Comparison of ENCODE assay signal across 8 mouse cellular contexts in the genomic region with DNA sequence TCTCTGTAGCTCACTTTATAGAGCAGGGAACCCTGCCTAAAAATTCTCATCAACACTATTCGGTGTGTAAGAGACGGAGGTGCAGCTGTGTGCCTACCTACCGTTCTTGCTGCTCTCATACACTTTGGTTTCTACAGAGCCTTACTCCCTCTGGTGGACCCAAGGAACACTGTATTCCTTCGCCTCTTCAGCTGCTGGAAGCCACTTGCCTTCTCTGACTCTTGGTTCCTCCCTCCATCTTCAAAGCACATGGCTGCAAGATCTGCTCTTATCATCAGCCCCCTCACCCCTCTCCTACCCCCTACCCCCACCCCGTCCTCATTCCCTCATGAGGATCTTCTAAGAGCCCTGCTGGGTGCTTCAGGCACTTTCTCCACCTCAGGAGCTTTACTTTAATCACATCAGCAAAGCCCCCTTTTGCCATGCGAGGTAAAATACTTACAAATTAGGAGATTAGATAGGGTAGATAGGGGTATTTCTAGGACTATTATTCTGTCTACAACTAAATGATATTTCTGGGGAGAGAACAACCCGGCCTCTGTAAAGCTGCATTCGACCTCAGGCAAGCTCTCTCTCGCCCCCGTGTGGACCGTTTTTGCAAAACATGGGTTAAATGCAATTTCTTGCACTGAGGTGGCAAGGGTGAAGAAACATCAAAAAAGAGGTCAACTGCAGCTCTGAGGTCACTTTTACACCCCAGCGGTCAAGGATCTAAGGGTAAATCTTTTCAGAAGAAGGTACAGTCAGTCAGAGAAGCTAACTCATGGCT. TPM values are rescaled to one million over a fixed set of nuclear protein-coding genes. Genes with fewer than 3 reads are reported as not detected.
A peak's percentile ranks its signal among the peaks of the same experiment; 100 is the strongest.
DNase-seq lines count a peak whose midpoint lies in the region; ATAC-seq and TF ChIP-seq lines count a peak whose summit lies in the region.

No protein-coding gene starts in this region.

- TF ChIP-seq CTCF in Patski (IDR thresholded peaks at IDR 0.05), result peak; percentile 74

- H3K9ac ChIP-seq in hindbrain, embryonic 12.5 days, result no peak overlapping the region

- in situ Hi-C loops in Patski (cut with MboI; ENCODE audit: low pct_unique_long_range_greater_than_20kb), result loop anchor here (10.0 kb wide), 2 partner anchors 54 to 524 kb away; no protein-coding TSS in a partner anchor

- WGBS in hindbrain, embryonic 12.5 days, result 14% methylated on average over 12 of the region's 12 CpGs

- H3K36me3 ChIP-seq in hindbrain, embryonic 12.5 days, result no peaks in the 10 kb centered on the region

- no peak for DNase-seq in Patski (ENCODE audit: low read depth, low spot score)
- DNase-seq in cerebellum, adult 9-10 months, result peak; percentile 44
- peak; percentile 74 for DNase-seq in forelimb bud, embryonic 11.5 days (ENCODE audit: low read depth, low spot score)
- peak; percentile 34 to 86 for DNase-seq in layer of hippocampus, postnatal 25 days (ENCODE audit: extremely low spot score in 1 of 2, low spot score in 1 of 2)
- peak; percentile 71 for DNase-seq in lung, postnatal 14 days
- DNase-seq in retina, postnatal 1 day, result peak; percentile 78
- peak; percentile 84 for DNase-seq in thymus, postnatal 4 days

- H3K27ac ChIP-seq in hindbrain, embryonic 12.5 days, result no peak overlapping the region

- H3K27me3 ChIP-seq in Patski, result peaks cover 4% of the 10 kb centered on the region
- no peaks in the 10 kb centered on the region for H3K27me3 ChIP-seq in hindbrain, embryonic 12.5 days

- no peaks in the 10 kb centered on the region for H3K4me1 ChIP-seq in hindbrain, embryonic 12.5 days

- H3K4me2 ChIP-seq in hindbrain, embryonic 12.5 days (replicated peaks), result peak overlapping the region; percentile 45

- CTCF ChIA-PET in Patski (lab: Charles Lee), result interaction anchor here (0.7 to 2.5 kb wide), 25 partner anchors 10 to 1175 kb away, joined by 3 to 66 read pairs (median 4); no protein-coding TSS in a partner anchor

- no peaks in the 10 kb centered on the region for H3K9me3 ChIP-seq in hindbrain, embryonic 12.5 days (replicated peaks)

- POLR2A ChIA-PET in Patski (lab: Charles Lee), result interaction anchor here (0.6 kb wide), 1 partner anchor 41 kb away, joined by 3 read pairs; no protein-coding TSS in a partner anchor

- H3K4me3 ChIP-seq in hindbrain, embryonic 12.5 days, result no peak overlapping the region

- peak; percentile 57 for ATAC-seq in Patski
- ATAC-seq in hindbrain, embryonic 12.5 days (ENCODE audit: low FRiP score), result no peak

RNA-seq across cellular contexts. Expression of a gene that starts 20.3 kb away (rescaled TPM):
- polyA plus RNA-seq in Patski (2021), result 0.30 TPM
- polyA plus RNA-seq in hindbrain, embryonic 12.5 days (2016; fragmentation: Nextera tagmentation; extraction: Ambion mirVana), result not detected in 2 replicates
- 1 to 10 TPM; 2.7 to 3.4 TPM for total RNA-seq in layer of hippocampus, postnatal 25 days (2021)

RNA-seq across cellular contexts. Expression of a gene that starts 26.8 kb away (rescaled TPM):
- 138 TPM for polyA plus RNA-seq in Patski (2021)
- polyA plus RNA-seq in hindbrain, embryonic 12.5 days (2016; fragmentation: Nextera tagmentation; extraction: Ambion mirVana), result 9.3 and 14.8 TPM in 2 replicates
- total RNA-seq in layer of hippocampus, postnatal 25 days (2021), result 1 to 10 TPM; 2.9 to 4.2 TPM
